Mouse (Mus musculus) heart, embryonic 13.5 days (tissue): Measurements from ENCODE around the gene Hist1h4d. TPM values are rescaled to one million over a fixed set of nuclear protein-coding genes. Genes with fewer than 3 reads are reported as not detected.
"Not testable (repeated sequence)": the region's sequence is repeated elsewhere in the genome, so short reads cannot be mapped to it uniquely, and the experiment has no call there.

Source experiments
- ATAC-seq: fragments of 200-750 bp; cut with Nextera tagmentation; 2 replicates; pipeline ENCODE4 v1.8.0; 2017; ENCODE audit warnings: moderate TSS enrichment; ENCODE audit not compliant: insufficient number of reproducible peaks, low FRiP score, low TSS enrichment; ENCODE audit errors: extremely low read depth
- H3K27ac ChIP-seq: fragments of 300-500 bp; sonication (generic); replicated peaks from 2 replicates; pipeline ENCODE4 v1.5.1; 2015; ENCODE audit warnings: moderate library complexity, mild to moderate bottlenecking, inconsistent platforms
- H3K27me3 ChIP-seq: fragments of 300-500 bp; sonication (generic); replicated peaks from 2 replicates; pipeline ENCODE4 v1.6.1; 2015; ENCODE audit warnings: mild to moderate bottlenecking, inconsistent platforms
- H3K36me3 ChIP-seq: fragments of 300-500 bp; sonication (generic); 2 replicates; pipeline ENCODE4 v1.6.1; 2015; ENCODE audit warnings: mild to moderate bottlenecking, inconsistent platforms
- H3K4me1 ChIP-seq: fragments of 300-500 bp; sonication (generic); 2 replicates; pipeline ENCODE4 v1.6.1; 2015; ENCODE audit warnings: inconsistent platforms
- H3K4me2 ChIP-seq: fragments of 300-500 bp; sonication (generic); 2 replicates; pipeline ENCODE4 v1.6.1; 2015; ENCODE audit warnings: inconsistent platforms, mild to moderate bottlenecking, moderate library complexity
- H3K4me3 ChIP-seq: fragments of 300-500 bp; sonication (generic); 2 replicates; pipeline ENCODE4 v1.5.1; 2015; ENCODE audit warnings: moderate library complexity, mild to moderate bottlenecking, inconsistent platforms
- H3K9ac ChIP-seq: fragments of 300-500 bp; sonication (generic); 2 replicates; pipeline ENCODE4 v1.6.1; 2015; ENCODE audit warnings: inconsistent platforms, mild to moderate bottlenecking, moderate library complexity
- H3K9me3 ChIP-seq: fragments of 300-500 bp; sonication (generic); 2 replicates; pipeline ENCODE4 v1.6.1; 2016; ENCODE audit warnings: inconsistent platforms
- WGBS: fragments of 180-500 bp; shearing (Covaris S2); methylation state at CpG from one replicate; pipeline ENCODE4 v1.1.7; 2015; ENCODE audit warnings: mixed read lengths; 5-methylcytosine and 5-hydroxymethylcytosine counted together
- polyA plus RNA-seq: library from polyadenylated mRNA; unstranded; fragments of >200 nt; fragmentation: Nextera tagmentation; extraction: Ambion mirVana; gene quantifications from 2 replicates; pipeline ENCODE4 v1.2.1, GENCODE M21; 2015

Gene Hist1h4d
- polyA plus RNA-seq, 1 experiment from 2014 or later: 54.8 TPM

- ATAC-seq, H3K9ac ChIP-seq, H3K4me2 ChIP-seq, H3K4me3 ChIP-seq, H3K27ac ChIP-seq, H3K27me3 ChIP-seq, H3K36me3 ChIP-seq, H3K9me3 ChIP-seq: not testable (repeated sequence)
- H3K4me1 ChIP-seq: peaks cover 18% of the 10 kb centered on the region
- 64% methylated on average over 7 of the region's 7 CpGs for WGBS
Observed at GRCm38 (mm10) chr13:23591886-23592285, 10.5 kb downstream of the Hist1h4d start.

DNA sequence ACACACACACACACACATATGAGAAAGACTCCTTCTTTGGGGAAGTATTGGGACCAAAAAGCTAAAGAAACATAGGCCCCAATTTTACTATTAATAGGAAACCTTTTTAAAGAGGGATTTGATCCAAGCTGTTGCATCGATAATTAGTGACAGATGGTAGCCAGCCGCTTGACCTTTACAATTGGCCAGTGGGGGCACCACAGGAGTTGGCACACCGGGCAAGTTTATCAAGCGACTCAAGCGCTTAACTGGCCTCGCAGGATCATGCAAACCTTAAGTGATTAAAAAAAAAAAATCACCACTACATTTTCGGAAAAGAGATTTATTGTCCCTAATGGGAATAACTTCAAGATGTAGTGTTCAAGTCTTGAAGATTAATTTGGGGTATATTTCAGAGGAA lies 11.2 kb downstream of the Hist1h4d start:
- no peaks in the 10 kb centered on the region for H3K9me3 ChIP-seq
- H3K27ac ChIP-seq: 0 out of 2 replicates have a peak overlapping the region, but pooled peaks have one; percentile 51
- H3K27me3 ChIP-seq: no peaks in the 10 kb centered on the region
- H3K4me3 ChIP-seq: no peak overlapping the region
- no peak overlapping the region for H3K4me2 ChIP-seq
- no peak for ATAC-seq
- H3K36me3 ChIP-seq: no peaks in the 10 kb centered on the region
- H3K9ac ChIP-seq: no peak overlapping the region
- peaks cover 15% of the 10 kb centered on the region for H3K4me1 ChIP-seq
- 85% methylated on average over 7 of the region's 7 CpGs for WGBS

DNA sequence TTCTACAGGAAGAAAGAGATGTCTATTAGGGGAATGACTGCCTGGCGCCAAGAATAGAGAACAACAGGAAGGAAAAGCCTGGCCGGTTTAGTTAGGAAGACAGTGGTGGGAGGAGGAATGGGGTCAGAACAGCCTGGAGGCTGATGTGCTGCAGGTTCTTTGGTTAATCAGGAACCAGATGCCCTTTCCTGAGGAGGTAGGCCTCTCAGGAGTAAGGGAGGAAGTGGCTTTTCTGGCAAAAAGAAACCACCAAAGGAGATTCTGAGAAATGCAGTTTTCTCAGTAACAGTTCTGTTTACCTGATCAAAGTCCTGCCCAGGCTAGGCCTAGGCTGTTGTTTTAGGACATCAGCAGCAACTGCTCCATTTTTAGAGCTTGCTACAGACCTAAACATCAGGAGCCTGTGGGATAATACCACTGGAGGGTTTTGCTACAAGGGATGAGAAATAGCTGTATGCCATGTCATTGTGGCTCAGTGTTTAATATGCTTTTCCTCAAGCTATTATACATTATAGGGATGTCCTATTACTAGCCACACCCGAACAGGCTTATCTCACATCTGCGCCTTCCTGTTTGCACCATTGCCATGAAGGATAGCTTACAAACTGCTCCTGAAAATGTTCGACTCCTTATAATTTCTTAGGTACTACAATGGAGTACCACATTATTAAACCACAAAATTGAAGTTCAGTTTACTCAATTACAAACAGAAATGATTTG lies 11.8 kb downstream of the Hist1h4d start:
- H3K9ac ChIP-seq: no peak overlapping the region
- no peaks in the 10 kb centered on the region for H3K27me3 ChIP-seq
- no peak overlapping the region for H3K4me2 ChIP-seq
- WGBS: 59% methylated on average over 5 of the region's 5 CpGs
- H3K4me1 ChIP-seq: peaks cover 15% of the 10 kb centered on the region
- no peaks in the 10 kb centered on the region for H3K36me3 ChIP-seq
- ATAC-seq: no peak
- peak overlapping the region; percentile 51 for H3K27ac ChIP-seq
- H3K4me3 ChIP-seq: no peak overlapping the region
- no peaks in the 10 kb centered on the region for H3K9me3 ChIP-seq

DNA sequence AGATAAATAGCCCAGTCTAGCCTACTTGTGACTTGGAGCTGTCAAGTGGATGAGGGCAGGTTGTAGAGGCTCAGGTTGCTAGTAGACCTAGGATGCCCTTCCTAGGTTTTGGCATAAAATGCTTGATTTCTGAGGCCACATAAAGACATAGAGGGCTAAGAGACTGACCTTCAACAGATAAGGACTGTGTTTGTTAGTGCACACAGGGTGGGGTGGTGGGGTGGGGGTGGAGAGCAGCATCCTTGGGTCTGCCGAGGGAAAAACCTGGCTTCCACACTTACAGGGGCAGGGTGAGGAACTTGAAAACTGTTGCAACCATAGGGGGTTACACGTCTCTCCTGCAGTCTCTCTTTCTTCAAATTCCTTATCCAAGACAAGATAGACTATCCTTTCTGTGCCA lies 13.8 kb downstream of the Hist1h4d start:
- no peaks in the 10 kb centered on the region for H3K36me3 ChIP-seq
- H3K4me2 ChIP-seq: no peak overlapping the region
- H3K4me3 ChIP-seq: no peak overlapping the region
- 57% methylated on average over 2 of the region's 2 CpGs for WGBS
- H3K9ac ChIP-seq: no peak overlapping the region
- H3K4me1 ChIP-seq: peaks cover 15% of the 10 kb centered on the region
- H3K9me3 ChIP-seq: no peaks in the 10 kb centered on the region
- no peak for ATAC-seq
- H3K27ac ChIP-seq: no peak overlapping the region
- H3K27me3 ChIP-seq: no peaks in the 10 kb centered on the region

DNA sequence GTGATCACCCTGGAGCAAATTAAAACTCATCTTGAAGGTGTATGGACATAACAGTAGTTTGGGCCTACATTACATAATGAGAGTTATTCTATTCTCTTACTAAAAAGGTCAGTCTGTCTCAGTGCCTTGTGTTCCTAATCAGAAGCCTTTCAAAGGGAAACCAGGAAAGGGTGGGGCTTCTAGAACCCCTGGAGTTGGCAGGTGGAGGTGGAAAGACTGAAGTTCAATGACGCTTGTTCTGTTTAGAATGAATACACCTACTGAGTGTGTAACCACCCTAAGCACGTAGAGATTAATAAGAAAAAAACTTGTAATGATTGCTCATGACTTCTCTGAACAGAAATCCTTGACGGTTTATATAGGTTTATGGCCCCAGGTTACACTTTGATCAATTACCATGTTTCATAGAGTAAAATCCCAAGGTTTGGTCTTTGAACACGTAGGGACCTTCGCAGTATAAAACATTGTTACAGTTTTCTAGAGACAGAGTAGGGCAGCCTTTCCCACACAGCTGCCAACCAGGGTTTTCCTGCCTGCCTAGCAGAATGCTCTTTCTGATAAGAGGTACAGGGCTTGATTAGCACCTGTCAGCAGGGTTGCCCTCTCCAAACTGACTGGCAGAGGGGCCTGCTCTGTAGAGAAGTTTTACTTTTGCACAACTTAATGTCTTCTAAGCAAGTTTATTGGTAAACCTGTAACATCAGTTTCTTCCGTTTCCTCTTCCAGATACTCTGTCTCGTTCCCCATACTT lies 14.4 kb downstream of the Hist1h4d start:
- H3K27ac ChIP-seq: 0 out of 2 replicates have a peak overlapping the region, but pooled peaks have one; percentile 28
- H3K27me3 ChIP-seq: no peaks in the 10 kb centered on the region
- H3K4me2 ChIP-seq: no peak overlapping the region
- H3K9ac ChIP-seq: no peak overlapping the region
- WGBS: 75% methylated on average over 7 of the region's 7 CpGs
- no peaks in the 10 kb centered on the region for H3K36me3 ChIP-seq
- no peaks in the 10 kb centered on the region for H3K9me3 ChIP-seq
- peaks cover 15% of the 10 kb centered on the region for H3K4me1 ChIP-seq
- no peak for ATAC-seq
- H3K4me3 ChIP-seq: no peak overlapping the region

GRCm38 (mm10) chr13:23597957-23598356 lies 16.6 kb downstream of the Hist1h4d start:
- WGBS: 7% methylated on average over 9 of the region's 9 CpGs
- Histone ChIP-seq H3K4me2 (no peak overlapping the region), H3K27me3 (no peaks in the 10 kb centered on the region), H3K36me3 (no peaks in the 10 kb centered on the region), H3K27ac (no peak overlapping the region), H3K4me1 (peaks cover 14% of the 10 kb centered on the region), H3K4me3 (no peak overlapping the region), H3K9ac (no peak overlapping the region), H3K9me3 (no peaks in the 10 kb centered on the region)
- no peak for ATAC-seq

- ATAC-seq: no peak
- Histone ChIP-seq H3K27me3 (no peaks in the 10 kb centered on the region), H3K36me3 (no peaks in the 10 kb centered on the region), H3K27ac (no peak overlapping the region), H3K4me3 (no peak overlapping the region), H3K9ac (no peak overlapping the region), H3K9me3 (no peaks in the 10 kb centered on the region), H3K4me2 (no peak overlapping the region), H3K4me1 (no peaks in the 10 kb centered on the region)
- 47% methylated on average over 7 of the region's 7 CpGs for WGBS
Observed at GRCm38 (mm10) chr13:23603182-23603699, 21.8 kb downstream of the Hist1h4d start.

- Histone ChIP-seq H3K4me2 (no peak overlapping the region), H3K27ac (no peak overlapping the region), H3K9me3 (no peaks in the 10 kb centered on the region), H3K9ac (no peak overlapping the region), H3K4me1 (no peaks in the 10 kb centered on the region), H3K36me3 (no peaks in the 10 kb centered on the region), H3K27me3 (no peaks in the 10 kb centered on the region), H3K4me3 (no peak overlapping the region)
- WGBS: 76% methylated on average over 3 of the region's 3 CpGs
- ATAC-seq: no peak
Observed at GRCm38 (mm10) chr13:23604452-23604851, 23.1 kb downstream of the Hist1h4d start.

- no peak overlapping the region for H3K4me2 ChIP-seq
- H3K27ac ChIP-seq: no peak overlapping the region
- no peak for ATAC-seq
- H3K27me3 ChIP-seq: no peaks in the 10 kb centered on the region
- H3K4me3 ChIP-seq: no peak overlapping the region
- 79% methylated on average over 3 of the region's 3 CpGs for WGBS
- H3K36me3 ChIP-seq: no peaks in the 10 kb centered on the region
- H3K4me1 ChIP-seq: no peaks in the 10 kb centered on the region
- no peak overlapping the region for H3K9ac ChIP-seq
- no peaks in the 10 kb centered on the region for H3K9me3 ChIP-seq
Observed at GRCm38 (mm10) chr13:23605052-23605451, 23.7 kb downstream of the Hist1h4d start.

- H3K4me3 ChIP-seq: no peak overlapping the region
- 56% methylated on average over 4 of the region's 4 CpGs for WGBS
- H3K9ac ChIP-seq: no peak overlapping the region
- ATAC-seq: no peak
- no peaks in the 10 kb centered on the region for H3K27me3 ChIP-seq
- no peak overlapping the region for H3K4me2 ChIP-seq
- H3K4me1 ChIP-seq: no peaks in the 10 kb centered on the region
- H3K9me3 ChIP-seq: no peaks in the 10 kb centered on the region
- no peak overlapping the region for H3K27ac ChIP-seq
- H3K36me3 ChIP-seq: no peaks in the 10 kb centered on the region
Observed at GRCm38 (mm10) chr13:23609209-23609608, 27.8 kb downstream of the Hist1h4d start.

DNA sequence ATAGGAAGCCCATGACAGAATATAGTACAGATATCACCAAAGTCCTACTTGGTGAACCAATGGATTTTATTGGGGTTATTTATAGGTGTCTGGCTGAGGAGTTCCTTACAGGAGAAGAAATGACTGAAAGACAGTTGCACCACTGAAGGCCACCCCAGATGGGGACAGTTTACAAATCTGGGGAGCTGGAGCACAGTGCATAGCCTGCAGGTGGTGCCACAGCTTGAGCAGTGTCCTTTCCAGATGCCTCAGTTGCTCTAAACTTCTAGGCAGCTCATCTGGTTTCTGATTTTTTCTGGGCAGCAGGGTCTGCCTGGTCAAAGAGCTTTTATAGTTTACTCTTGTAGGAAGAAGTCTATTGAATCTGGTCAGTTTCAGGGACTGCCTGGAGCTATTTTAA lies 28.4 kb downstream of the Hist1h4d start:
- H3K27ac ChIP-seq: no peak overlapping the region
- no peaks in the 10 kb centered on the region for H3K9me3 ChIP-seq
- no peak overlapping the region for H3K4me3 ChIP-seq
- ATAC-seq: no peak
- no peaks in the 10 kb centered on the region for H3K4me1 ChIP-seq
- no peak overlapping the region for H3K9ac ChIP-seq
- H3K4me2 ChIP-seq: no peak overlapping the region
- H3K36me3 ChIP-seq: no peaks in the 10 kb centered on the region
- no peaks in the 10 kb centered on the region for H3K27me3 ChIP-seq
